Mouse (Mus musculus) heart, adult 9 months (tissue): ENCODE results near the gene Nploc4.
"Not testable (repeated sequence)": the region's sequence is repeated elsewhere in the genome, so short reads cannot be mapped to it uniquely, and the experiment has no call there.

Source experiments
- DNase-seq, 2 experiments: peaks; one replicate each; pipeline ENCODE4 v3.0.0; 2022; ENCODE audit warnings: low spot score in 2 of 2

The Nploc4 gene

GRCm38 (mm10) chr11:120354304-120355276 lies 82.9 kb downstream of the Nploc4 start:
- no peak for DNase-seq

- DNase-seq = peak; percentile 90 to 92
Observed at GRCm38 (mm10) chr11:120353500-120354303, 83.8 kb downstream of the Nploc4 start.

GRCm38 (mm10) chr11:120352571-120353290 lies 84.8 kb downstream of the Nploc4 start:
- no peak for DNase-seq

DNA sequence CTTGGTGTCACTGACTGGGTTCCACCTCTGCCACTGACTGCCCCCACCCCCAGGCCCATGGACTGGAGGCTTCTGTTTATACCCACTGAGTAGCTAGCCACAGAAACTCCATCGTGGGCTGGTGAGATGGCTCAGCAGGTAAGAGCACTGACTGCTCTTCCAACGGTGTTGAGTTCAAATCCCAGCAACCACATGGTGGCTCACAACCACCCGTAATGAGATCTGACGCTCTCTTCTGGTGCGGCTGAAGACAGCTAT lies 85.5 kb downstream of the Nploc4 start:
- DNase-seq = not testable (repeated sequence)

- DNase-seq = no peak
Observed at GRCm38 (mm10) chr11:120351250-120352092, 86.0 kb downstream of the Nploc4 start.

DNA sequence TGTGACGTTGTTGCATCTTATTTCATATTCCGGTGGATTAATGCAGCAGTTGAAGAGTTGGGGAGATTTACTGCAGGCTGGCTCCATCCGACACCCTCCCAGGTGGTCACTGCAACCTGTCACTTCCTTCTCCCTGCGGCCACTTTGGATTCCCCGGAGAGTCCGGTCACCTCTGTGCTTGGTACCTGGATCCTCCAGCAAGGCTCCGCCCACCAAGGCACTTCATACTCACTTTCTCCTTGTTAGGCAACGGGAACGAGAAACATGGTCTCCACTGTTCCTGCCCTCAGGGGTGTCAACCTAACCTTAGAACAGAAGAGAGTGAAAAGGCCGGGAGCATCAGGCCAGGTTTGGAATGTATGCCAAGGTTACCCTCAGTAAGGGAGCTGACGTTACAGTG lies 86.8 kb downstream of the Nploc4 start:
- peak; percentile 58 to 61 for DNase-seq

DNA sequence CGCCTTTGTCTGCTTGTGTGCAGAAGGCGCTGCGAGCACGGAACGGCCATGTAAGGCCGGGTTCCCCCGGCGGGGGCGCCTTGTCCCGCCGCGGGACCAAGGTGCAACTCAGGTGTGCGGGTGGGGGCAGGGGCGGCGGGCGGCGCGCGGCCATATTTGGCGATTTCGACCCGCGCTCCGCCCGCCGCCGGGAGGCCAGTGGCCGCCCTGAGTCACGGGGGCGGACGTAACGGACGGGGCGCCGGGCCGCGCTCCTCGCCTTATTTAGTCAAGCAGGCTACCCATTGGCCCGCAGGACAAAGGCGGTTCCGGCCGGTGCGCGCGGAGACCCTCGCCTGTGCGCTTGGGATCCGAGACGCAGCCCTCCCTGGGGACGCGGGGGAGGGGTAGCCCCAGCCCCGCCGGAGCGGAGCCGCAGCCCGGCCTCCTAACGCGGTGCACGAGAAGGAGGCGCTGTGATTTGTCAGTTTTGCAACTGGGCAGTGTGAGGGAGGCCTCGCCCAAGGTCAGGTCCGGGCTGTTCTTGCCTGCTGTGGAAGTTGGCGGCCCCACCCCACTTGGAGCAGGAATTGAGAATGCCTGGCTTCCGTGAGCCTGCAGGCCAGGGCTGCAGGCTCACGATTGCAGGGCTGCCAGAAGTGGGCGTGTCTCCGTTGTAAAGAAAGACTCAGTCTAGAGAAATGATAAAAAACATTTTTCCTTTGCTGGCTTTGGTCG lies 87.4 kb downstream of the Nploc4 start:
- peak; percentile 96 to 97 for DNase-seq

- peak; percentile 70 to 76 for DNase-seq
Observed at GRCm38 (mm10) chr11:120349371-120349985, 88.0 kb downstream of the Nploc4 start.

DNA sequence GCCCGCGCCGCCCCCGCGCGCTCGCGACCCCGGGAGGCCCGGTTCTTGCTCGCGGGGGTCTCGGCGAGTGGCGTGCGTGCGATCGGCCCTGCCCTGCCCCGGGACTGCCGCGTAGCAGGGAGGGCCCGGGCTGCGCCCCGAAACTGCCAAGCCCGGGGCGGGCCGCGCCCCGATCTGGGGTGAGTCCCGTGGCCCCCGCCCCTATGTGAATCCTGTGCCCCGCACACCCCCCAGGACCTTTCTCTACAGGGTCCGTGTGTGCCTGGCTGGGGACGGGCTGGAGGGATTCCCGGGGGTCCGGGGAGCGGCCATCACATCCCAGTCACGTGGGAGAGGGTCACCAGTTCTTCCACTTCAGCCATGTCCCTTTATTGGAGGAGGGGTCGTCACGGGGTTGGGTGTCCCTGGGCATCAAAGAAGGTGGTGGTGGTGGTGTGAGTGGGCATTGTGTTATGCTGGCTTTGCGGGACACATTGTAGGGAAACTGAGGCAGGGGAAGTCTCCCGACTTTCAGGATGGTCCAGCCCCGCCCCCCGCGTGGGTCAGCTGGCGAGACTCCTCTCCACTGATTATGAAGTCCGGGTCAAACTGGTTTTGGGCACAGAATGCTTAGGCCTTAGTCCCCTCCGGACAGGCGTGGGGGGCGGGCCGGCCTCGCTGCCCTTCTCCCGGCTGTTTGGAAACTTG lies 88.7 kb downstream of the Nploc4 start:
- peak in 1 of 2 experiments; percentile 88 for DNase-seq

DNA sequence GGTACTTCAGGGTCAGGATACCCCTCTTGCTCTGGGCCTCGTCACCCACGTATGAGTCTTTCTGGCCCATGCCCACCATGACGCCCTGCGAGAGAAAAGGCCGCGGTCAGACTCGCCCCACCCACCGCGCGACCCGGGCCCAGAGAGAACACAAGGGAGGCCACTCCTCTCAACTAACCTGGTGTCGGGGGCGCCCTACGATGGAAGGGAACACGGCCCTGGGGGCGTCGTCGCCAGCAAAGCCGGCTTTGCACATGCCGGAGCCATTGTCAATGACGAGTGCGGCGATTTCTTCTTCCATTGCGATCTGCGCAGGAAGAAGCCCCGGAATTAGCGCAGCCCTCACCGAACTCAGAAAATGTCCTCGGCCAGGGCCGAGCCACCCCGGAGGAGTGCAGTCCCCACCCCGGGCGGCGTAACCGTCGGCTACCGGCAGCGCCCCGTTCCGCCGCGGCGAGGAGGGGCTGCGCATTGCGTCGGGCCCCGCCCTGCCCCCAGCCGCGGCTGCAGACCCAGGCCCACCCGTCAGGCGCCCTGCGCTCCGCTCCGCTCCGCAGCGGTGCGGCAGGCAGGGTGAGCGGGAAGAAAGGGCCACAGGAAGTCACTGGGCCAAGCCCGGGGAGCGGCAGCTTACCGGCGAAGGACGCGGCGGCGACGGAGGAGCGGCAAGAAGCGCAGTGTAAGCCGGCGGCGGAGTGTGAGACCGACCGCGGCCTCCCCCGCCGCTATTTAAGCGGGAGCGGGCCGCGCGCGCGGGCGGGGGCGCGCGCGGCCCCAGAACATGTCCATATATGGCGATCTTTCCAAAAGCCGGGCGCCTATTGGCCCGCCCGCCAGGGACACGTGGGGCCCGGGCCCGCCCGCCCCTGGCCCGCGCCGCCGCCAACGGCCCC lies 89.5 kb downstream of the Nploc4 start, which contains the start of gene Actg1:
Gene Actg1, minus strand, starts transcription at position 752 of the 893 bp plus-strand sequence.
- DNase-seq = peak in 1 of 2 experiments; percentile 92

DNA sequence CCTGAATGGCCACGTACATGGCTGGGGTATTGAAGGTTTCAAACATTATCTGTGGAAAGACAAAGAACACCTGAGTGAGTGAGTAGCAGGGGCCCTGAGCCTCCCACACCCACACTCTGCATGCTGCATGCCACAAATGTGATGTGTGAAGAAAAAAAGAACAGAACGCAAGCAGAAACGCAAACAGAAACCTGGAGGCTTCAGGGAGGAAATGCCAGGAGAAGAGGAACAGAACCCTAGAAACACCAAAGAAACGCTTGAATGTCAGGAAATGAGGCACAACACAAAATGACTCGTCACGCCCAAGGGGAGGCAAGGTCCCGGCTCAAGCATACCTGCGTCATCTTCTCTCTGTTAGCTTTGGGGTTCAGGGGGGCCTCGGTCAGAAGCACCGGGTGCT lies 90.2 kb downstream of the Nploc4 start:
- DNase-seq = no peak

DNA sequence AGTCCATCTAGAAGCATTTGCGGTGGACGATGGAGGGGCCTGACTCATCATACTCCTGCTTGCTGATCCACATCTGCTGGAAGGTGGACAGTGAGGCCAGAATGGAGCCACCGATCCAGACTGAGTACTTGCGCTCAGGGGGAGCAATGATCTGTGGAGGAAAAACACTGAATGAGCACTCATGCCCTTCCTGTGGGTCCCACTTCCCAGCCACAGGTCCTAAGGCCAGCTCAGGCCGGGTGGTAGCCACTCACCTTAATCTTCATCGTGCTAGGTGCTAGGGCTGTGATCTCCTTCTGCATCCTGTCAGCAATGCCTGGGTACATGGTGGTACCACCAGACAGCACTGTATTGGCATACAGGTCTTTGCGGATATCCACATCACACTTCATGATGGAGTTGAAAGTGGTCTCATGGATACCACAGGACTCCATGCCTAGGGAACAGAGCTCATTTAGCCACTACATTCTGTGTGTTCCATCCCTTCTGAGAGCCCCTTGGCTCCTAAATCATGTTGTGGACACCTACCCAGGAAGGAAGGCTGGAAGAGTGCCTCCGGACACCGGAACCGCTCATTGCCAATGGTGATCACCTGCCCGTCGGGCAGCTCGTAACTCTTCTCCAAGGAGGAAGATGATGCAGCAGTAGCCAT lies 91.0 kb downstream of the Nploc4 start:
- DNase-seq = not testable (repeated sequence)

DNA sequence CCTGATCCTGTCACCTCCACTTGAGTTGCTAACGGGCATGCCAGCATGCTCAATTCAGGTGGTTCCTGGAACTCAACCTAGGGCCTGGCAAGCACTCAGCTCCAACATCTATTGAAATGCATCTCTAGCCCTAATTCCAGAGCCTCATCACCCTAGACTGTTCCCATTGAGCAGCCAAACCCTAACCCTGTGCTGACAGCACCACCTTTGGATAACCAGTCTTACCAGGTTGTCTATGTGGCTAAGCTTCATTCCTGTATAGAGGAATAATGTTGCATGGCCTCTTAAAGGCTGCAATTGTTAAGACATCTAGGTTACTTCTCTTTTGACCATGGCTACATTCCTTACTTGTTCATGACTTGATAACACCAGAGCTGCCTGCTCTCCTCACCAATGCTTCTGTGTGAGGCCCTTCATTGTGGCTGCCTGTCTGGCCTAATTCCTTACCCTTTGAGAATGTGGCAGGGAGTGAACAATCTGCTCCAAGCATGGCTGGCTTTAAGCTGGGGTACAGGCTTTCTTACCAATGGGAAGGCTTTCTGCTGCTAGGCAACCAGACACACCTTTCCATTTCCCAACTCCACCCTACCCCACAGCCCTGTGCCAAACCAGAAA lies 92.3 kb downstream of the Nploc4 start:
- no peak for DNase-seq

DNA sequence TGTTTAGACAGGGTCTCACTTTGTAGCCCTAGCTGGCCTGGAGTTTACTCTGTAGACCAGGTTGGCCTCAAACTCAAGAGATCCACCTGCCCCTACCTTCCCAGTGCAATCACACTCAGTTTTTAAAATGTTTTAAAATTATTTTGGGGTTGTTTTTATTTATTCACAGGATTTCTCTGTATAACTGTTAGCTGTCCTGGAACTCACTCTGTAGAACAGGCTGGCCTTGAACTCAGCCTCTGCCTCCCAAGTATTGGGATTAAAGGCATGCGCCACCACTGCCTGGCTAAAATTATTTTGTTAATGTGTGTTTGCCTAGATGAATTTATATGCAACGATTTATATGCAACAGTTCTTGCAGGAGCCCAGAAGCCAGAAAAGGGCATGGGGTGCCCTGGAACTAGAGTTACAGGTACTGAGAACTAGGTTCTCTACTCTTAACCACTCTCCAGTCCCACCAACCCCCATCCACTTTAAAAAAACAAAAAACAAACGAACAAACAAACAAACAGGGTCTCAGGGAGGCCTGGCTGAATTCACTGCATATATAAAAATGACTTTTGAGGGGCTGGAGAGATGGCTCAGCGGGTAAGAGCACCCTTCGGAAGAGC lies 93.1 kb downstream of the Nploc4 start:
- no peak for DNase-seq

DNA sequence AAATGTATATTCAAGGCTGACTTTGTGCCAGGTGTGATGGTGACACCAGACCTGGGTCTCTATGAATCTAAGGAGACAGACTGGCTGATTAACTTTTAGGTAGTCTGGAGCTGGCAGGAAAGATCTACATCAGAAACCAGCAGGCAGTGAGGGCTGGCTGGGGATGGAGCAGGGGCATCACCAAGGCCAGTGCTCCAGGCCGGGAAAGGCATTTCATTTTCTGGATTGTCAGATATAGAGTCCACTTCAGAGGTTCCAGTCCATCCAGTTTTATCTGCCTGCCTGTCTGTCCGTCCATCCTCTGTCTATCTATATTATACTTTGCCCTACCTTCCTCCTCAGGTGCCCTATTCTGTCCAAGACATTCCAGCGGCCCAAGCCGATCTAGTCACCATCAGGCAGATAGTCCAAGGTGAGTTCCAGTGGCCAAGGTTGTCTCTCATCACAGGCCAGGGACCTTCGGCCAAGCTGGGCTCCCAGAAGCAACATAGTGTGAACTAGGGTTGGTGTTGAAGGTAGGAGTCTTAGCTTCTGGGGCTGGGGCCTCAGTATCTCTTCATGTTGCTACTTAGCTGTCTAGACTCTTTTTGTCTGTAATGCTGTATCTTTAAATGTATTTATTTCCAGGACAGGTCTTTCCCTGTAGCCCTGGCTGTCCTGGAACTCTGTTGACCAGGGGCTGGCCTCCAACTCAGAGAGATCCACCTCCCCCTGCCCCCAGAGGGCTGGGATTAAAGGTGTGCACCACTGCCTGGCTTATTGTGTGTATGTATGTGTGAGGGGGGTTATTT lies 93.8 kb downstream of the Nploc4 start:
- no peak for DNase-seq

DNA sequence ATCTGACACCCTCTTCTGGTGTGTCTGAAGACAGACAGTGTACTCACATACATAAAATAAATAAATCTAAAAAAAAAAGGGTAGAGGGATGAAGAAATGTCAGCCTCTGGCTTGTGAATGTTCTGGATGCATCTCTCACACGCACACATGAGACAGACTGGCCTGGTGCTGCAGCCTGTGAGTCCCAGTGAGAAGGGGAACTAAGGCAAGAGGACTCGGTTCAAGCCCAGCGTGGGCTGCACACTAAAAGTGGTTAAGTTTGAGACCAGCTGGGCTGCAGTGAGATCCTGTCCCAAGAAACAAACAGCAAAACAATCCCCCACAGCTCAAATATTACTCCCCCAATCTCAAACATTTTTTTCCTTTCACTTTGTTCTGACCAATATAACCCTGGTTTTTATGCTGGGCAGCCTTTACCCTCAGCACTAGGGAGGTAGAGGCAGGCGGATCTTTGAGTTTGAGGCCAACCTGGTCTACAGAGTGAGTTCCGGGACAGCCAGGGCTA lies 94.8 kb downstream of the Nploc4 start:
- DNase-seq = no peak
